Mouse (Mus musculus) adipocyte (in vitro differentiated cells): ENCODE data around the gene Ranbp17.

Source experiments
- DNase-seq: peaks from one replicate; pipeline ENCODE4 v3.0.0-alpha.2; 2016; ENCODE audit warnings: low spot score

Ranbp17 gene

DNA sequence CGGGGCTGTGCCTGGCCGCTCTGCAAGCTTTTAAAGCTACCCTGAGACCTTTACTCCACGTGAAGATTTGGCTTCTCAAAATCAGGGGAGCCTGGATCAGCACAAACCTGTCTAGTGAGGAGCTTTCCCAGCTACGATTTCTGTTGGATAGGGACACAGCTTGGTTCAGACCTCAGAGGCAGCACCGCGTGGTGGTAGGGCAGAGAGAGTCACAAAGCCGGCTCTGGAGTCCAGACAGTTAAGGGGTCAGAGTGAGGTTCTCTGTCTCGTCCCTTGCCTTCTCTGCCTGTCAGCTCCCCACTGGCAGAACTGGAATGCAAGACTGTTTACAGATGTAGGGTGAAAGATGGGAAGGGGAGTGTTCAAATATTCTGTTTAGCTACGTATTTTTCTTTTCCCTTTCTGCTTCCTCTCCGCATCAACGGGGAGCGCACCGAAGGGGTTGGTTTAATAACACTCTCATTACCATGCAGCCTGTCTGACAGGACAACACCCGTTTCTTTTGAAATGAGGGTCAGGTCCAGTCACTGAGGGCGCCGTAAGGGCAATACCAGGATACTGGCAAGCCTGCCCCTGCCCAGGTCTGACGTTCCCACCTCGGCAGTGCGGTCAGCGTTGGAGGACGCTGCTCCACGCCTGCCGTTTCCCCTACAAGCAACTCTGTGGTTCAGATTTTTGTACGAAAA is 317.0 kb downstream of the Ranbp17 start:
- no peak for DNase-seq

DNA sequence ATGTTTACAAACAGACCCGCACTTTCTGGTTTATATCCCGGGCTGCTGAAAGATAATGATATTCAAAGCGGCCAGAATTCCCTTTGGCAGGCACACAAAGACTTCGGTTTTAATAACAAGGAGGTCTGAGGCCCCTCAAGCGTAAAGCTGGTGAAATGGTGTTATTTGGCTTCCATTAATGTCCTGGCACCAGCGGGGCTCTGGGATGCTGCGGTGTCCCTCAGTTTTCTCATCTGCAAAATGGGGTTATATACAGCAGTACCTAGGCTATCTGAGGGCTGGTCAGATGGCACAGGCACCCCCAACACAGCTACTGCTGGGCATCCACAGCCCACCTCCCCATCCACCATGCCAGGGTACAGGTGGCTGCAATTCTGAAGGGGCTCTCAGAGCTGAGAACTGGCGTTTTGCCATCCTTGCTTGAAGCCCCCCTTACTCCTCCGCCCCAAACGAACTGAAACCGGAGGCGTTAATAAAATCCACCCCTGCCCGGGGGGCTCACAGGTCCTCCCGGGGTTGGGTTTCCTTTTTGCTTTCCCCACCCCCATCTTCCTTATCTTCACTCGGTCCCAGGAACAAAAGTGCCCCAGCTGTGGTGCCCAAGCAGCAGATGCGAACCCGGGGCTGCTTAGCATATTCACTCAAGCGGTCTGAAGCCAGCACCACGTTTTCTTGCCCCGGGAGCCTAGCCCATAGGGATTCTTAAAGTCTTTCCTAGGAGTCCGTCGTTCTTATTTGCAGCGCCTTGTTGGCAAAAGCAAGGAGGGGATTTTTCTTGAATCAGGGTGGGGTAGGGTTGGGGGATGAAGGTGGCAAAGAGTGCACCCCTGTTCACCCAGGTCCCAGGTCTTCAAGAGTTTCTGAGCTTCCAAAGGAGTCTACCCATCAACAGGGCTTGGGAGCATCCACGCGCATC is 317.8 kb downstream of the Ranbp17 start:
- DNase-seq: no peak

DNA sequence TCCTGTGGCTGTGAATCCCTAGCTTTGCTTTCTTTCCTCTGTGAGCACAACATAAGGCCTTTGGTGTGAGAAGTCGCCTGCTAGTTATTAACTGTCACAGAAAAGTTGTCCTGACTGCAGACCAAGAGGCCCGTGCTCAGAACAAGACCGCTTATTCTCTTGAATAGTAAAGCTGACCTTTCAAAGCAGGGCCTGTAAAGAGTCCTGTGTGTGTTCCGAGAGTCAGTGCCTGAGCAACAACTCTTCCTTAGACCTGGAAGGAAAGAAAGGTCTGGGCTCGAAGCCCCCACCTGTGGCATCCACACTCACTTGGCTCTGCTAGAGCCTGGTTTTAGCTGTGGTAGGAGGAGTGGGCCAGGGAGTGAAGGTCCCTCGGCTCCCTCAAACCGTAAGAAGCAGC is 318.5 kb downstream of the Ranbp17 start:
- no peak for DNase-seq

DNA sequence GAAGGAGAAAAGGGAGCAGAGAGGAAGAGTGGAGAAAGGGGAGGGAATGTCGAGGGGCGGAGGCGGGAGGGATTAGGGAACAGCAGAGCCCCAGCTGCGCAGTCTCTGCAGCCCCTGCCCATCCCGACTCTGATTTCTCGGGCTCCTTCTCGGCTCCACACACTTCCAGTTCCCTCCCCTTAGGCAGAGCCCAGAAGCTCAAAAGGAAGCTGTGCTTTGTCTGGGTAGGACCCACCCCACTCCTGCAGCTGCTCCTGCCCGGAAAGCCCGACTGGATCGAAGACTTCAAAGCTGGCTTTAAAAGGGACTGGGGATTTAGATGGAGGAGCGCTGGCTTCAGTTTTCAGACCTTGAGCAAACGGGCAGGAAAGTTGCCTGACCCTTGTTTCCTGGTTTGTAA is 319.9 kb downstream of the Ranbp17 start:
- DNase-seq: no peak

- DNase-seq: no peak
Measured at GRCm38 (mm10) chr11:33181804-33182203, 331.7 kb downstream of the Ranbp17 start.

GRCm38 (mm10) chr11:33180701-33181116 is 332.8 kb downstream of the Ranbp17 start:
- no peak for DNase-seq

DNA sequence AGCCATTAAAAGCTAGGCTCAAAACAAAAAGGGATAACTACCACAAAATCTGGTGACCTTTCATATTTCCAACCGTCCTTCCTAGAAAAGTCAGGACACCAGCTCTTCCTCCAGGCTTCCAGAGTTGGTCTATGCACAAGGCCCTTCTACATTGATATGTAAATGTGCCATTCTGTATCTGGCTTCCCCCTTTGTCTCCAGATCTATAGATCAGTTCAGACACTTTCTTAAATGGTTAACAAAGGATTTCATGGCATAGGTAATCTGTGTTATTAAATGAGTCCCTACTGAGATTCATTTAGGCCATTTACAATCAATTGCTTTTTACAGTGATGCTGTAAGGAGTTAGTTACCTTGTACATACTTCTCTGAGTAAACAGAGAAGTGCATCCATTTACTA is 333.7 kb downstream of the Ranbp17 start:
- DNase-seq: no peak

DNA sequence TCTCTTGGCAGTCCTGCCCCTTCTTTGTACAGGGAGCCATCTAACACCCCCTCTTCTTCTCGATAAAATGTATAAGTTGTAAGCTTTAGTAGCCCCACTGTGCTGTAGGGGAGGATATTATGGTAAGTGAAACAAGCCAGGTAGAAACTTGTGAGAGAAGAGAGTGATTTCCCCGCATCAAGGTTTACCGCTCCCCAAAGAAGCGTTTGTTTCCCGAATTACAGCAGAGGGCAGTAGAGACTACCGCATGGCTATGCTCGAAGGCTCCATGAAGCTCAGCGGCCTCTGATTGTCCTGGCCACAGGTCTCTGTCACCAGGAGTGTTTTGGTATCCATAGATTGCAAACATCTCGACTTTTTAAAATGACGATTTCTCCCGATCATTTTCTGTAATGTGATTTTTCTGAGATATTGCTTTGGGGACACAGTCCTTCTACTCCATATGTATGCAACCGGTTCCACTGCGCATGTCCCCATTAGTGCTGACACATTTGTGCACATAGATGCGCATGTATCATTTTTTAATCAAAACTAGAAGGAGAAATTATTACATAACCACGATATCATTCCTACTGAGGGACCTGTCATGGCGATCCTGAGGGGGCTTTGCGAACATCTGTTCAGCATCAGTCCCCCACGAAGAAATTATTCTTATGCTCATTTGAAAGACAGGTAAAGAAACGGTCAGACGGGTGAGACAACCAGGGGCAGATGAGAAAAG is 336.9 kb downstream of the Ranbp17 start:
- DNase-seq: peak; percentile 42

GRCm38 (mm10) chr11:33175768-33176167 is 337.8 kb downstream of the Ranbp17 start:
- no peak for DNase-seq

GRCm38 (mm10) chr11:33170489-33170888 is 343.1 kb downstream of the Ranbp17 start:
- peak; percentile 53 for DNase-seq

GRCm38 (mm10) chr11:33162998-33163506 is 350.5 kb downstream of the Ranbp17 start, which contains the start of gene Npm1:
Gene Npm1 (minus strand): TSS chr11:33163206.
- peak; percentile 100 for DNase-seq

- peak; percentile 73 for DNase-seq
Measured at GRCm38 (mm10) chr11:33162211-33162997, 351.1 kb downstream of the Ranbp17 start.
